Mouse (Mus musculus) adrenal gland, adult (tissue): ENCODE data around the gene Atp5g1.
A peak's percentile ranks its signal among the peaks of the same experiment; 100 is the strongest.

Experiments used
- DNase-seq, 2 experiments: peaks; one replicate each; pipeline ENCODE4 v3.0.0; 2022 to 2023; ENCODE audit warnings: low spot score in 1 of 2; ENCODE audit not compliant: inconsistent age in 2 of 2

The Atp5g1 gene

DNA sequence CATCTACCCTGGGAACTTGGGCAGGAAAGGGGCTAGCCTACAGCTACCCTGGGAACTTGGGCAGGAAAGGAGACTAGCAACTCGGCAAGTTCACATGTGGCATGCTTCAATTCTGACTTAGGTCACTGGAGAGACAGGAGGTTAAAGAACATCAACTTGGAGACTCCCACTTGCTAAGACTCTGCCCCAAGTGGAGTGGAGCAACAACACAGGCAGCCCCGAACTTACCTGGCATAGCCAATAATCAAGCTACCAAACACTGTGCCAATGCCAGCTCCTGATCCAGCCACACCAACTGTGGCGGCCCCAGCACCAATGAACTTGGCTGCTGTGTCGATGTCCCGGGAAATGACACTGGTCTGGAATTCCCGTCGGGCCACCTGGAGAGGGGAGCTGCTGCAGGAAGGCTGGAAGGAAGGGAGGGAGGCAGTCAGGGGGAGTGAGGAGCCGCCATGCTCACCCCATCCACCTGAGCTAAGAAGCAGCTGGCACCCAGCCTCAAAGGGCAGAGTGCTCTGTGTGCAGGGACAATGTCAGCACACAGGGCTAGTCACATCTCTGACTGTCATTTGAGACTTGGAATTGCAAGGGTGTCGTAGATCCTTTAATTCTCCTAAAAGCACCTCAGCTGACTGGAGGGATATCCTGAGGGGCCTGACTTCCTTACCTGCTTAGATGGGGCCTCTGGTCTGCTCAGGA lies 2.0 kb downstream of the Atp5g1 start:
- DNase-seq: peak in 1 of 2 experiments; percentile 25

DNA sequence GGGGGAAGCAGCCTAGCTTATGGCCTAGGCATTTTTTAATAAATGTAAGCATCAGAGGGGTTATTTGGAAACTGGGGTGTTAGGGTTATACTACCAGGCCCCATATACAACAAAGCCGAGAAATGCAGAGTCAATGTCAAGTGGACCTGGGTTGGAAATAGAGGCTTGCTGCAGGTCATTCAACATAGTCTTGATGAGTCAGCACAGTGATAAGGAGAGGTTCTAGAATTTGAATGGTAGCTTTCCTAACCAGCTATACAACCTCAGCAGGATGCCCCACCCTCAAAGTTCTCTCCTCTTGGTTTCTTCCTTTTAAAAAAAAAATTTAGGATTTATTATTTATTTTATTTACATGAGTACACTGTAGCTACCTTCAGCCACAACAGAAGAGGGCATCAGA lies 4.5 kb downstream of the Atp5g1 start:
- DNase-seq: no peak

DNA sequence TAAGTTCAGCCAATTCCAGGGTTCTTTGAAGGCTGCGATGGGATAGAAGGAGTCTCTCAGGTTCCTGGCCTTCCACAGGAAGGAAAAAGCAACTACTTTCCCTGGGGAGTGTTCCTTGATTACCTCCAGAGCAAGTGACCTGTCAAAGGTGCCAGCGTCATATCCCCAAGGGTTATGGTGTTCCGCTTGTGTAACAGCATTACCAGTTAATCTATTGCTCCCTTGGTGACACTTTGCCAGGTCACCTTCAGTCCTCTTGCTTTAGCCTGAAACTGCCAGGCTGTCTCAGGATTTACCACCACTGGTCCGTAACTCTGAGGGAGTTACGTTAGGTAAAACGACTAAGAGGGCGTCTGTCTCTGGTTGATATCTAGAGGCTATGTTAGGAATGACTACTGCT lies 5.1 kb downstream of the Atp5g1 start:
- peak in 1 of 2 experiments; percentile 53 for DNase-seq

DNA sequence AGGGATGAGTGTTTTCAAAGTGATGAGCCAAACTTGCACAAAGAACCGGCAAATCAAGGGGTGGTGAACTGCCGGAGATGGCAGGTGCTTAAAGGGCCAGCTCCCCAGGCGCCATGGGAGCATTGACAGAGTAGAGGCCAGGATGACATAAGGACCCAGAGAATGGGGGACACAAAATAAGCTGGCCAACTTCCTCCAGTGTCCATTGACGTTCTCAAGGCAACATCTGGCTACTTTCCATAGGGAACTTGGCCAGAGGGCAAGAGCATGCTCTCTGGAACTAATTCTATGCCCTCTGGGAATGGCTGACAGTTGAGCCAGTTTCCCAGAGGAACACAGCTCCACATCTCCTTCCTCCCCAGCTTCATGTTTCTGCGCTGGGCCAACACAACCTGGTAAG lies 7.2 kb downstream of the Atp5g1 start:
- DNase-seq: peak in 1 of 2 experiments; percentile 40

DNA sequence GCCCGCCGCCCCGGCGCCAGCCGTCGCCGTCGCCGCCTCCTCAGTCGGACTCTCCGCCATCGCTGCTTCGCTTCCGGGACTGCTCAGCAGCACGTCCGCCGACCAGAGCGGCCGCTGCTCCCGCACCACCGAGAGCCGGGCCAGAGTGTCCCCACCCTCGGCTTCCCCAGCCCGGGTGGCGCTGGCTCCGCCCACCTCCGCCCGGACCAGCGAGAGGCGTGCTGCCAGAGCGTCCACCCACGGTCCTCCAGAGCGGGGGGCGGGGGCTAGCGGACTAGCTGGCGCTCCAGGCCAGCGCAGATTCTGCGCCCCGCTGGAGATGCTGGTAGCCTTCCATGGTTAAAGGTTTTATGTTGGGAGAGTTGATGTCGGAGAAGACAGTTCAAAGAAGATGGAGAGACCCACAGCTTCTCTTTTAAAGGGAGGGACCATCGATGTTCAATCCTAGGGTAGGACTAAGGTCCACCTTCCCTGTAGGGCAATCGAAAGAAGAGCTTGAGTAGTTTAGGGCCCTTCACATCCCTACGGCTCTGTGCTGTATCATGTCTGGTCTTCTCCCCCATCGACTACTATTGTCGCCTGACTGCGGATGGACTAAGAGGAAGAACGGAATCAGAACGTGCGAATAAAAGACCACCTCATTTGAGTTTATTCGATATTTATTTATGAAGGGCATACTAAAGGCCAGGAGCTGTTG lies 10.1 kb downstream of the Atp5g1 start, which contains the start of gene Ube2z:
Gene Ube2z (minus strand): TSS at position 174 of the 697 bp plus-strand sequence.
- DNase-seq: peak; percentile 98 to 99

DNA sequence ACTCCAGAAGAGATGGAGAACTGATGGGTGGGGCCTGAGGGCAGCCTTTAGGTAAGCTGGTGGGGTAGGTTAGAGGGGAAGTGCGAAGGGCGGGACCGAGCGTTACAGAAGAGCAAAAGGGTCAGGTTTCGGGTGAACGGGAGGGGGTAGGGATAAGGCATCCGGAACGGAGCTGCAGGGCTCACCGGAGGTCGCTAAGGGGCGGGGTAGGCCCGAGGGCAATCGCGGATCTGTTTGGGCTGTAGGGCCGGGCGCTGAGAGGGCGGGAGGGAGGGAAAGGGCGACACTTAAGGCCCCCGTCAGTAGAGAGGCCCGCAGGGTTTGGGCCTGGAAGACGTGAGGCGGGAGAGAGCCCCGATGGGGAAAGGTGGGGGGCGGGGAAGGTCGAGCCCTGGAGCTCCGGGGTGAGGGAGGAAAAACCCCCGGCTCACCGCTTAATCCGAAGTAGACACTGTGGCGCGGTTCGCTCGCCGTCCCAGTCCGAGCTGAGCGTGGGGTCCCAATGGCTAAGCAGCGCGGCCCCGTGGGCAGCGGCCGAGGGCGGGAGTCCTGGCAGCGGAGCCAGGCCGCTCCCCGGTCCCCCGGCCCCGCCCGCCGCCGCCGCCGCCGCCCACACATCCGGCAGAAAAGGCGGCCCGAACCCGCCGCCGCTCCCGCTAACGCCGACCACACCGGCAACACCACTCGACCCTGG lies 10.8 kb downstream of the Atp5g1 start:
- peak in 1 of 2 experiments; percentile 47 for DNase-seq

DNA sequence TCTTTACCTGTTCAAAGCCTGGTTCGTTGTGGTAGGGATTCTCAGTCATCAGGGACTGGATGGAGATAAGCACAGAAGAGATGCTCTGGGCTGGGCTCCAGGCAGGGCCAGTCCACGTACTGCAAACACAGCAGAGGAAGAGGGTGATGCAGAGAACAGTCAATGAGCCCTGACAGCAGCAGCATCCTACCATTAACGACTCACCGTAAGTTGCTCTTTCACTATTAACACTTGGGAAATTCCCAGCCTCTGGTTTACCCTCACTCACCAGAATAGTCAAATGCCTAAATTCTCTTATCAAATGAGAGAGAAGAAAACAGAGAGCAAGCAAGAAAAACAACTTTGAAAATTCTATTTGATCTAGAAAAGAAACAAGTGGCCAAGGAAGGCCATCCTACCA lies 17.2 kb downstream of the Atp5g1 start:
- DNase-seq: no peak

DNA sequence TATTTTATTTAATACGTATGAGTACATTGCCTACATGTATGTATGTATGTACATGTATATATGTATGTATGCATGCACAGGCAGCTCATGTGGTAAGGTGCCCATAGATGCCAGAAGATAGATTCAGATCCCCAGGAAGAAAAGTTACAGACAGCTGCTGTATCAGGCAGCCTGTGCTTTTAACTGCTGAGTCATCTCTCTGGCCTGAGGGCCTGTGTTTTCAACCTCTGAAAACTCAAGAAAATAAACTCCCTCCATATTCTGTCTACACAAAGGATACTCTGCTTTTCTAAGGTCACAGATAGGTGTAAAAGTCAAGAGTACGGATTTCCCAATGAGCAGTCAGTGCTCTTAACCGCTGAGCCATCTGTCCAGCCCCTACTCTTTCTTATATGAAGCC lies 24.6 kb downstream of the Atp5g1 start:
- DNase-seq: no peak

DNA sequence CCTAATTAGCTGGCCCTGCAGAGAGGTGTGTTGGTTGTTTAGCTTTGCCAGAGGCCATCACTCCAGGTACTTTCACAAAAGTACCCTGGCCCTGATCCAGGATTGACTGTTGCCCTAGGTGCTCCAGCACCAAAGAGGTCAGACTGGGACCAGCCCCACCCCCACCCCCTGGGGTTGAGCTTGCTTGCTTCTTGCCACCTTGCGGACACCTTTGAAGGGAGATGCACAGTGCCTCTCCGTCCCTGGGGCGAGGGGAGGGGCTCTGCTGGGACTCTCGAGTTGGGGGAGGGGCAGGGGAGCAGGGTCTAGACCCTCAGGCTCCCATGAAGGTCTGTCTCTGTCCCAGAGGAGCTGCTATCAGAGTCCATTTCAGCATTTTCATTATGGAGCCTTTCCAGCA lies 25.5 kb downstream of the Atp5g1 start:
- no peak for DNase-seq

DNA sequence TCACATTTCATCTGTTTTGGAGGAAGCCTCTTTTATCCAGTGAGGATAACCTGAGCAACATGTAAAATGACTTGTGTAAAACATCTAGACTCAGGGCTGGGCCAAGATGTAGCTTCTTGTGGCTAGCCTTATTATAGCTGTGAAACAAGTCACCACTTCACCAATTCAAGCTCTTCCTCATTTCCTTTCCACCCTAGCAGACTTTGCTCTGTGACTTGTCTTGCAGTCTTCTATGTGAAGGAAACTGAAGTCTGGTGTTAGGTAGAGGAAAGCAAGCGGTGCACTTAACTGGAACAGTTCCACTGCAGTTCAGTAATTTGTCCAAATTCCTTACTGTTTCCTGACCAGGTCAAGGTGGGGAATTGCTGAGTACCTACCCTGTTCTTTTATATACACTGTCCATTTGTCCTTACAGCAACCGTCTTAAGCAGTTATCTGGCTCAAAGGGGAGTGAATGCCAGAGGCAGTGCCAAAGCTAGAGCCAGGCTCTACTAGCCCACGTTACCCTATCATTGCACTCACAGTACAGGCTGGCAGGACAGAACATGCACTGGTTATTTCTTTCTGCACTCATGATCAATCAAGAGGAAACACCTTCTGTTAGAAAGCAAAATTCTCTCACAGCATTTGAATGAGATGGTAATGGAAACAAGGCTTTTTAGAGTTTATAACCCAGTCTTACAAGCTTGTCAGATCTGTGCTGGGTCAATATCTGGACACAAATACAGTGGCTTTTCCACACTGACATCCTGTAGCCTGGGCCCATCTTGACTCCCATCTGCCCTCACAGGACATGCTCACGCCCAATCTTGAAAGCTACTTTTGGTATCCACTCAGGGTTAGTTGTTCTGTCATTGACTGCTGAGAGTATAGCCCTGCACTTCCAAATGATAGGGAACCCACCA lies 27.7 kb downstream of the Atp5g1 start:
- no peak for DNase-seq

DNA sequence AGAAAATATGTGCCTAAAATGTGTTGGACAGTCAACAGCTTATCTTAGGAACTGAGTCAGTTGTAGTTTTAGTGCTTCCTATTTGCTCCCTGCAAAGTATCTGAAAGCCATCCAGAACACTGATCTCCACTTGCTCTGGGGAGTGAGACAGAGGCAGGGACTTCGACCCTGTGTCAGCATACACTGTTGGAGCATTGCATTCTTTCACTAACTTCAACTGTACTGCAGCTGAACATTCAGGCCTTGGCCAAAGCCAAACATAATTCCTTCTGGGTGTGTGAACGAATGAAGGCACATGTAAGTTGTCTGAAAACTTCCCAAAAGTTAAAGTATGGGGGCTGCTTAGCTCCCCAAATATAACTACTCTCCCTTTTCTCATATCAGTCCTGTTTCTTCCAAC lies 28.7 kb downstream of the Atp5g1 start:
- no peak for DNase-seq

DNA sequence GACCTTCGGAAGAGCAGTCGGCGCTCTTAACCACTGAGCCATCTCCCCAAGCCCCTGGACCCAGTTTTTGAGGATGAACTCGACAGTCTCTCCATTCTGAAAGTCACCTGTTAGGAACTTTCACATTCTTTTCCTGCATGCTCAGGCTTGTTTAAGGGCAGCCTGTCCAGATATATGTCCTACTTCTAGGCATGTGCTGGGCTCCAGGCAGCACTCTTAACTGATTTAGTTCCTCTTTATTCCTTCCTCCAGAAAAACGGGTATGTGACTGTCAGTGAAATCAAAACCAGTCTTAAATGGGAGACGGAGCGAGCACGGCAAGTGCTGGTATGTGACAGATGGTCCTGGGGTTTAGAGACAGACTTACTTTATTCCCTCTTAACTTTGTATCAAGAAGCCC lies 29.4 kb downstream of the Atp5g1 start:
- no peak for DNase-seq

DNA sequence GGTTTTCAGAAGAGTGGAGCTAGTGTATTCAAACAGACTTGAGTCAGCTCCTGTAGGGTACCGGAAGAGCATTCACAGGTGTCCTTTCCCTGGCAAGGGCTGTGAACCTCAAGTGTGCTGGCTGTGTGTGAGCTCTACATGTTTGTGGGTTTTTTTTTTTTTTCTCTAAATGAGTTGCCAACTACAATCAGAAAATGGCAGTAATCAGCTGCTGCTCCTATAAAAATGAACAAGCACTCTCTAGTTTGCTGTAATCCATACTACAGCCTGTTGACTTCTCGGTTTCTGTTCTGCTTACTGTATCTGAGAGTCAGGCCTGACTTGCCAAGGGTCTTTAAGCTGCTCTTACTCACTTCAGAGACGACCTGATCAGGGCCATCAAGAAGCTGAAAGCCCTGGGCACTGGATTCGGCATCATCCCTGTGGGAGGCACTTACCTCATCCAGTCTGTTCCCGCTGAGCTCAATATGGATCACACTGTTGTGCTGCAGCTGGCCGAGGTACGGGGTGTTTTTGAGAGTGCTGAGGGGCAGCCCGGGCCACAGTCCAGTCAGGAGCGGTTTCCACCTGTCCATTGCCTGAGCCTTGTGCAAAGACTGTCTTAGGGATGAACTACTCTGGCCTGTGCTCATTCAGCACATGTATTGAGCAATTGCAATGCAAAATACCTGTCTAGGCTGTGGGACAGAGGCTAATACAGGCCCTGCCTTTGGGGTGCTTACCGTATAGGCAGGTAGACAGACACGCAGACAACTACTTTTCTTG lies 30.5 kb downstream of the Atp5g1 start:
- no peak for DNase-seq

DNA sequence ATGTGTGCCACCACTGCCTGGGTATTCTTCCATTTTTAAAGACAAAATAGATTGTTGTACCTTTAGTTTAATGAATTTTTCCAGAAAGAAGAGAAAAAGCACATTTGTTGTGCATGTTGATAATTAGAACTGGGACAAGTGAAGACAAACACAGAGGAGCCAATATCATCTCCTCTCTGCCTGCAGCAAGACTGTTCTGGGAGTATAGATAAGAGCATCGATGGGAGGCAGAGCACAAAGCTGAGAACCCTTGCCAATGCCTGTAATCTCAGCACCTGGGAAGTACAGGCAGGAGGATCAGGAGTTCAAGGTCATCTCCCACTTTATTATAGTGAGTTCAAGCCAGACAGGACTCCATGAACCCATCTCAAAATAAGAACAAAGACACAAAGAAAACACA lies 36.9 kb downstream of the Atp5g1 start:
- no peak for DNase-seq

DNA sequence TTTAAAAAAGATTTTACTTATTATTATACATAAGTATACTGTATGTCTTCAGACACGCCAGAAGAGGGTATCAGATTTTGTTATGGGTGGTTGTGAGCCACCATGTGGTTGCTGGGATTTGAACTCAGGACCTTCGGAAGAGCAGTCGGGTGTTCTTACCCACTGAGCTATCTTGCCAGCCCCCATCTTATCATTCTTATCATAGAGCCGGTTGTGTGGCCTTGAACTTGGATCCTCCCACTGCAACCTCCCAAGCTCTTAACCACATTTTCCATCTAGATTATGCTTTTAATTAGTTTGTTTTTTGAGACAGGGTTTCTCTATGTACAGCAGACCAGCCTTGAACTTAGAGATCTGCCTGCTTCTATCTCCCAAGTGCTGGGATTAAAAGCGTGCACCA lies 38.0 kb downstream of the Atp5g1 start:
- no peak for DNase-seq

DNA sequence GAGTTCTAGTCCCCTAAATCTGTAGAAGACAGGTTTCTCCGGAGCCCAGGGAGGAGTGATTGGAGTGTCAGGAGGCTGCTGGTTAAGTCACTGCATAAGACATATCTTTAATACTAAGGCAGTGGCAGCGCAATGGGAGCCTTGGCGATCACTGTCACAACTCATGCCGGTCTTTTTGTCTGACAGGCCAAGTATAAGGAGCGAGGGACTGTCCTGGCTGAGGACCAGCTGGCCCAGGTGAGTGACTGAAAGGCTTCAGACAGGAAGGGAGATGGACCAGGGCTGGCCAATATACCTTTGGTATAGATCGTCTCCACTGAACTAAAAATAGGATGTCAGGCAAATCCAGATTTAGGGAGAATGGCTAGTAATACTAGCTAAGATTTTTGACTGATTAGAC lies 40.3 kb downstream of the Atp5g1 start:
- no peak for DNase-seq

DNA sequence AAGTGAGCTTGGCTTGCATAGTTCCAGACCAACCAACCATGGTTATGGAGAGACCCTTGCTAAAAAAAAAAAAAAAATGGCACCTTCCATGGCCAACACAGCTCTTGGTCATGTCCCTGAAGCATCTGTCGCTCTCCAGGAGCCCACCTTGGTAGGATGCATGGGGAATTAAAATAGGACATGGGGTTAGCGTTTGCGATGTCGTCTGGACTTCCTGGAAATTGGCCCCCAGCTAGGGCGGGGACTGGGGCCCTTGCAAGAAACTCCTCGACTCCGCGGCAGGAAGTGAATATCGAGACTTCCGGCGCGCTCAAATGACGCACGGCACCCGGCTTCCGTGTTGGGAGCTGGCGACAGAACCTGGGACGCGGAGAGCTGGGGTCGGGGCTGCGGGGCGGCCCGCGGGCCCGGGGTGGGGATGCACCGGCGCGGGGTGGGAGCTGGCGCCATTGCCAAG lies 40.8 kb downstream of the Atp5g1 start, which contains the start of gene Snf8:
Gene Snf8 (plus strand): TSS at position 290 of the 457 bp plus-strand sequence.
- DNase-seq: peak; percentile 94 to 98

DNA sequence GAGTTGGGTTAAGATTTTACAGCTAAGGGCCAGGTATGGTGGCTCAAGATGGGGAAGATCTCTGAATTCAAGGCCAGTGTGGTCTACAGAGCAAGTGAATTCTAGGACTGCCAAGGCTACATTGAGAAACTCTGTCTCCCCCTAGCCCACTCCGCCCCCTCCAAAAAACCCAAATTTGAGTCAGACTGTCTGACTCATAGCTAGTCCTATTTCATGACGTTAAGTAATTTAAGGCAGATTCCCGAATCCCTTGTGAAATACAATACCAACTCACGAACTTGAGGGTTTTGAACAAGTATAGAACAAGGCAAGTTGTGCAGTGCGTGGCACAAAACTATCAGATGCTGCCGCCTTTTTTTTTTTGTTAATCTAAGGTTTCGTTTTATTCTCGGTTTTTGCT lies 41.4 kb downstream of the Atp5g1 start:
- no peak for DNase-seq

DNA sequence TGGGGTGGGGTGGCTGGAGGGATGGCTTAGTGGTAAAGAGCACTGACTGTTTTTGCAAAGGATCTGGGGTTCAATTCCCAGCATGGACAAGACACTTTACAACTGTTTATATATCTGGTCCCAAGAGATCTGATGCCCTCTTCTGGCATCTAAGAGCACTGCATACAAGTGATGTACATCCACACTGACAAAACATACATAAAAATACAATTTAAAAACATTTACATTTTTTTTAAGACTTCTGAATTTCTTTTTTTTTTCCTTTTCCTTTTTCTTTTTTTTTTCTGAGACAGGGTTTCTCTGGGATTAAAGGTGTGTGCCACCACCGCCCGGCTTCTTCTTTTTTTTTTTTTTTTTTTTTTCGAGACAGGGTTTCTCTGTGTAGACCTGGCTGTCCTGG lies 42.2 kb downstream of the Atp5g1 start:
- no peak for DNase-seq

DNA sequence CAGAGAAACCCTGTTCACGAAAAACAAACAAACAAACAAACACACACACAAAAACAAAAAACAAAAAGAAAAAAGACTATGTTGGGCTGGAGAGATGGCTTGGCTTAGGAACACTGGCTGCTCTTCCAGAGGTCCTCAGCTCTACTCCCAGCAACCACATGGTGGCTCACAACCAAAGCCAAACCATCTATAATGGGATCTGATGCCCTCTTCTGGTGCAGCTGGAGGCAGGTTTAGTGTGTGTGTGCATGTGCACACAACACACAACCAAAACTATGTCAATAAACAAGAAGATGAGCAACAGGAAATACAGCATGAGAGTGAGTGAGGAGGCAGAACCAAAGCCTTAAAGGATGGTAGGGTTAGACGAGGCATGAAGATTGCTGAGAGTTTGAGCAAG lies 43.8 kb downstream of the Atp5g1 start:
- DNase-seq: no peak
